Mouse (Mus musculus): ENCODE data around the gene Rap1gap2.

Rap1gap2 gene

GRCm38 (mm10) chr11:74493936-74494335, 116.8 kb downstream of the Rap1gap2 start:
- no peak for DNase-seq

GRCm38 (mm10) chr11:74493172-74493862, 117.4 kb downstream of the Rap1gap2 start:
- DNase-seq = no peak

GRCm38 (mm10) chr11:74491130-74491529, 119.6 kb downstream of the Rap1gap2 start:
- no peak for DNase-seq

GRCm38 (mm10) chr11:74489239-74489638, 121.5 kb downstream of the Rap1gap2 start:
- no peak for DNase-seq

- no peak for DNase-seq
Measured at GRCm38 (mm10) chr11:74487952-74488351, 122.8 kb downstream of the Rap1gap2 start.

GRCm38 (mm10) chr11:74485435-74486217, 125.1 kb downstream of the Rap1gap2 start:
- DNase-seq = no peak

GRCm38 (mm10) chr11:74483871-74484270, 126.8 kb downstream of the Rap1gap2 start:
- no peak for DNase-seq

- no peak for DNase-seq
Measured at GRCm38 (mm10) chr11:74483153-74483817, 127.4 kb downstream of the Rap1gap2 start.

GRCm38 (mm10) chr11:74481797-74482196, 128.9 kb downstream of the Rap1gap2 start:
- no peak for DNase-seq

GRCm38 (mm10) chr11:74479715-74480289, 130.9 kb downstream of the Rap1gap2 start:
- peak; percentile 34 for DNase-seq

GRCm38 (mm10) chr11:74478877-74479276, 131.8 kb downstream of the Rap1gap2 start:
- DNase-seq = no peak

- DNase-seq = no peak
Measured at GRCm38 (mm10) chr11:74472671-74473070, 138.0 kb downstream of the Rap1gap2 start.

GRCm38 (mm10) chr11:74468195-74468594, 142.5 kb downstream of the Rap1gap2 start:
- DNase-seq = no peak

- DNase-seq = no peak
Measured at GRCm38 (mm10) chr11:74465712-74466111, 145.0 kb downstream of the Rap1gap2 start.

GRCm38 (mm10) chr11:74464181-74464977, 146.3 kb downstream of the Rap1gap2 start:
- no peak for DNase-seq

GRCm38 (mm10) chr11:74462651-74463050, 148.1 kb downstream of the Rap1gap2 start:
- peak; percentile 31 for DNase-seq

GRCm38 (mm10) chr11:74459651-74460050, 151.1 kb downstream of the Rap1gap2 start:
- no peak for DNase-seq

GRCm38 (mm10) chr11:74458400-74458799, 152.3 kb downstream of the Rap1gap2 start:
- DNase-seq = no peak

- no peak for DNase-seq
Measured at GRCm38 (mm10) chr11:74457194-74457593, 153.5 kb downstream of the Rap1gap2 start.

GRCm38 (mm10) chr11:74448556-74448955, 162.2 kb downstream of the Rap1gap2 start:
- no peak for DNase-seq

- DNase-seq = peak; percentile 62
Measured at GRCm38 (mm10) chr11:74447991-74448403, 162.7 kb downstream of the Rap1gap2 start.

GRCm38 (mm10) chr11:74445591-74445990, 165.1 kb downstream of the Rap1gap2 start:
- no peak for DNase-seq

GRCm38 (mm10) chr11:74443924-74444256, 166.8 kb downstream of the Rap1gap2 start:
- DNase-seq = no peak
